Mouse (Mus musculus): ENCODE measurements around the gene Samd9l. TPM values are rescaled to one million over a fixed set of nuclear protein-coding genes. Genes with fewer than 3 reads are reported as not detected.
"Not testable (repeated sequence)": the region's sequence is repeated elsewhere in the genome, so short reads cannot be mapped to it uniquely, and the experiment has no call there.

The Samd9l gene
- total RNA-seq, 2 experiments from 2014 or later, result 3.4 to 3.7 TPM

- DNase-seq, result not testable (repeated sequence)
Measured at GRCm38 (mm10) chr6:3343603-3344247, 55.6 kb downstream of the Samd9l start.

- no peak for DNase-seq
Measured at GRCm38 (mm10) chr6:3341479-3341878, 57.9 kb downstream of the Samd9l start.

DNA sequence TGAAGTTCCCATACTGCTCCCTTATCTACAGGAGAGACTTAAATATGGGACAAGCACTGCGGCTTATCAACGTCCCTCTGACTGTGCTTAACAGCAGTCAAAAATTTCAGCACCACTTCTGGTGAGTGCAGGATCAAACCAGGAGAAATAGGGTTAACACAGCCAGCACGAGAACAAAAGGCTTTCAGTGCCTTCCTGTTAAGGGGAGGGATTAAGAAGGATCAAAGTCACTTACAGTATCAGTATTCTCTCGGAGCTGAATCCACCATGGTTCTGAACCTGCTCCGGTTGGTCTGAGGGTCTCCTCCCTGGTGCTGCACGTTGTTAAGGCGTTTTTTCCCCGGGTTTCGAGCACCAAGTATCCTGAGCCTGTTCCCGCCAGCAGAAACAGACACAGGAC lies 58.4 kb downstream of the Samd9l start:
- DNase-seq, result not testable (repeated sequence)

- not testable (repeated sequence) for DNase-seq
Measured at GRCm38 (mm10) chr6:3339131-3339530, 60.2 kb downstream of the Samd9l start.

Other genes with a start within 250 kb of the Samd9l start
- gene Hepacam2, start 98.7 kb upstream of the Samd9l start, total RNA-seq (2021), result not detected
- 10 to 100 TPM; 17.4 to 17.6 TPM for gene Vps50, start 98.8 kb upstream of the Samd9l start, total RNA-seq (2021)